Mouse (Mus musculus) monocyte, adult 59 days (primary cell): ENCODE results near the gene Duxf3. TPM values are rescaled to one million over a fixed set of nuclear protein-coding genes. Genes with fewer than 3 reads are reported as not detected.

Source experiments
- total RNA-seq, 2 experiments: library from RNA; stranded (reverse); gene quantifications; one replicate each; pipeline ENCODE4 v1.2.4; 2023

The Duxf3 gene
- total RNA-seq, result not detected

GRCm38 (mm10) chr10:58232641-58232969, at the start of gene Duxf3:
Gene Duxf3 (minus strand): TSS chr10:58232675.

DNA sequence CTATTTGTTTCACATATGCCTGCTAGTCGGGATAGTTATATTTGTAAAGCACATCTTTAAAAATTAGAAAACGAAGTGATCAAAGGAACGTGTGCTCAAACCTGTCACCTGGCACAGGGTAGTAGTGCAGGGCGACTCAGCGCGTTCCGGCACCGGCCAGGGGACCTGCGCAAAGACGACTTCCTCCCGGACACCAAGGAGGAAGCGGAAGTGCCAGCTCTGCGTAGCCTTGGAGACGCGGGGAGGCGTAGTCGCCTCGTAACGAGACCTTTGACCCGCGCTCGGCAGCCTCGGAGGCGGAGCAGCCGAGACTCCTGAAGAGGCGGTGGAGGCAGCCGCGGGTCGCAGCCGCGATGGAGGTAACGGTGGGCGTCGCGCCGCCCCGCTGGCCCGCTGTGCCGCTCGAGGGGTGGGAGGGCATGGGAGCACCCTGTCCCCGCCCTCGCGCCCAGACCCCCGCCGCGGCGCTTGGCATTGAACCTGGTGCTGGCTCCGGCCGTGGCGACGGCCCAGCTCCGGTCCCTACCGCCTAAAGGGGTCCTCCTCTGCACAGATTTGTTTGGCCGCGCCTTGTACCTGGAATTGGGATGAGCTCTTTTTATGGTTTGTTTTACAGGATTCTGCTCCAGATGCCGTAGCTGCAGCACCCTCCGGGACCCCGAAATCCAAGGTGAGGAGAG, 22.9 kb upstream of the Duxf3 start, which contains the start of gene Gcc2:
Gene Gcc2 (plus strand): TSS at position 285 of the 680 bp plus-strand sequence.

GRCm38 (mm10) chr10:58236613-58237012, 4.1 kb upstream of the Duxf3 start, which contains the start of gene Gm4981:
Gene Gm4981 (minus strand): TSS chr10:58236701.

GRCm38 (mm10) chr10:58224827-58225785, 7.4 kb downstream of the Duxf3 start, which contains the start of gene AW822073:
Gene AW822073 (minus strand): TSS chr10:58224930.

Other genes with a start within 250 kb of the Duxf3 start
- not detected for gene AW822073, start 7.7 kb downstream of the Duxf3 start, total RNA-seq
- not detected for gene Gm4981, start 4.0 kb upstream of the Duxf3 start, total RNA-seq
- gene Gcc2, start 22.8 kb upstream of the Duxf3 start, total RNA-seq, result 10 to 100 TPM; 19.5 to 21.1 TPM
- gene Lims1, start 90.8 kb upstream of the Duxf3 start, total RNA-seq, result 100 to 1,000 TPM; 115 to 131 TPM
- gene Ranbp2, start 214.2 kb upstream of the Duxf3 start, total RNA-seq, result 100 to 1,000 TPM; 122 to 123 TPM